Mouse (Mus musculus): Measurements from ENCODE around the gene Lefty1. TPM values are rescaled to one million over a fixed set of nuclear protein-coding genes. Genes with fewer than 3 reads are reported as not detected.

The Lefty1 gene
- polyA plus RNA-seq, 2 experiments, result 4.9 to 9.5 TPM

GRCm38 (mm10) chr1:180901107-180901506 is 33.7 kb upstream of the Lefty1 start:
- Histone ChIP-seq H3K9me3 (ENCODE audit: control insufficient read depth, low read length) (no peaks in the 10 kb centered on the region), H3K27me3 (ENCODE audit: control insufficient read depth, insufficient read depth, low read length) (no peaks in the 10 kb centered on the region), H3K4me1 (replicated peaks; ENCODE audit: control insufficient read depth in 2 of 2, insufficient read depth in 2 of 2, low read length in 1 of 2) (peaks cover 29 to 30% of the 10 kb centered on the region in 2 experiments), H3K4me3 (ENCODE audit: insufficient read depth in 1 of 2, low read depth in 2 of 2, low read length in 2 of 2) (no peak overlapping the region), H3K9ac (replicated peaks) (no peak overlapping the region), H3K36me3 (replicated peaks; ENCODE audit: control insufficient read depth, insufficient read depth, low read depth) (peaks cover 6% of the 10 kb centered on the region), H3K27ac (no peak overlapping the region), H3K4me2 (ENCODE audit: low read depth) (no peak overlapping the region)
- DNase-seq (ENCODE audit: low read depth in 3 of 3, low spot score in 3 of 3) (peak; percentile 62 to 67 (median 64)), ATAC-seq (ENCODE audit: insufficient read depth) (no peak)
- under 1% methylated on average over 4 of the region's 4 CpGs for WGBS (ENCODE audit: insufficient replicate concordance)
- no peak for TF ChIP-seq EP300 (IDR thresholded peaks at IDR 0.05; ENCODE audit: low read depth)
- peak; percentile 77 for TF ChIP-seq CTCF (IDR thresholded peaks at IDR 0.05; ENCODE audit: low read depth)

GRCm38 (mm10) chr1:180902915-180903314 is 31.9 kb upstream of the Lefty1 start:
- ATAC-seq (ENCODE audit: insufficient read depth) (peak; percentile 91), DNase-seq (ENCODE audit: low read depth in 3 of 3, low spot score in 3 of 3) (peak; percentile 96 to 98 (median 97))
- TF ChIP-seq CTCF (IDR thresholded peaks at IDR 0.05; ENCODE audit: low read depth) (no peak), EP300 (IDR thresholded peaks at IDR 0.05; ENCODE audit: low read depth) (peak; percentile 98)
- Histone ChIP-seq H3K9ac (replicated peaks) (peak overlapping the region; percentile 45; the same call in 1 of the 2 replicates), H3K4me3 (ENCODE audit: insufficient read depth in 1 of 2, low read depth in 2 of 2, low read length in 2 of 2) (peak overlapping the region in 1 of 2 experiments; percentile 94; a peak in 2 of 4 replicates), H3K4me2 (ENCODE audit: low read depth) (peak overlapping the region; percentile 99), H3K36me3 (replicated peaks; ENCODE audit: control insufficient read depth, insufficient read depth, low read depth) (peaks cover 24% of the 10 kb centered on the region), H3K4me1 (replicated peaks; ENCODE audit: control insufficient read depth in 2 of 2, insufficient read depth in 2 of 2, low read length in 1 of 2) (peaks cover 36 to 39% of the 10 kb centered on the region in 2 experiments), H3K9me3 (ENCODE audit: control insufficient read depth, low read length) (no peaks in the 10 kb centered on the region), H3K27me3 (ENCODE audit: control insufficient read depth, insufficient read depth, low read length) (no peaks in the 10 kb centered on the region), H3K27ac (peak overlapping the region; percentile 99)
- WGBS (ENCODE audit: insufficient replicate concordance), result 7% methylated on average over 5 of the region's 5 CpGs

GRCm38 (mm10) chr1:180903666-180904038 is 31.2 kb upstream of the Lefty1 start:
- peak overlapping the region; percentile 99 for H3K4me2 ChIP-seq (ENCODE audit: low read depth)
- ATAC-seq (ENCODE audit: insufficient read depth) (no peak), DNase-seq (ENCODE audit: low read depth in 3 of 3, low spot score in 3 of 3) (no peak)
- TF ChIP-seq CTCF (IDR thresholded peaks at IDR 0.05; ENCODE audit: low read depth) (no peak), EP300 (IDR thresholded peaks at IDR 0.05; ENCODE audit: low read depth) (no peak)
- peak overlapping the region; percentile 99 for H3K27ac ChIP-seq
- peaks cover 32% of the 10 kb centered on the region for H3K36me3 ChIP-seq (replicated peaks; ENCODE audit: control insufficient read depth, insufficient read depth, low read depth)
- H3K9ac ChIP-seq (replicated peaks), result peak overlapping the region; percentile 79
- peak overlapping the region; percentile 69 to 94 for H3K4me3 ChIP-seq (ENCODE audit: insufficient read depth in 1 of 2, low read depth in 2 of 2, low read length in 2 of 2)
- H3K4me1 ChIP-seq (replicated peaks; ENCODE audit: control insufficient read depth in 2 of 2, insufficient read depth in 2 of 2, low read length in 1 of 2), result peaks cover 36 to 39% of the 10 kb centered on the region in 2 experiments
- H3K9me3 ChIP-seq (ENCODE audit: control insufficient read depth, low read length), result no peaks in the 10 kb centered on the region
- 16% methylated on average over 10 of the region's 10 CpGs for WGBS (ENCODE audit: insufficient replicate concordance)
- no peaks in the 10 kb centered on the region for H3K27me3 ChIP-seq (ENCODE audit: control insufficient read depth, insufficient read depth, low read length)

GRCm38 (mm10) chr1:180904039-180904814 is 30.6 kb upstream of the Lefty1 start, which contains the start of gene Pycr2:
Gene Pycr2, plus strand, starts transcription at chr1:180904293.
- H3K27ac ChIP-seq, result peak within 1 kb of the TSS; percentile 99
- WGBS (ENCODE audit: insufficient replicate concordance), result under 1% methylated on average over 52 of the region's 52 CpGs
- H3K9me3 ChIP-seq (ENCODE audit: control insufficient read depth, low read length), result no peaks in the 10 kb centered on the region
- H3K4me1 ChIP-seq (replicated peaks; ENCODE audit: control insufficient read depth in 2 of 2, insufficient read depth in 2 of 2, low read length in 1 of 2), result peaks cover 36 to 39% of the 10 kb centered on the region in 2 experiments
- peak; percentile 77 for ATAC-seq (ENCODE audit: insufficient read depth)
- H3K9ac ChIP-seq (replicated peaks), result peak within 1 kb of the TSS; percentile 93
- H3K27me3 ChIP-seq (ENCODE audit: control insufficient read depth, insufficient read depth, low read length), result no peaks in the 10 kb centered on the region
- H3K4me3 ChIP-seq (ENCODE audit: insufficient read depth in 1 of 2, low read depth in 2 of 2, low read length in 2 of 2), result peak within 1 kb of the TSS; percentile 94 to 97
- peak; percentile 91 to 93 (median 93) for DNase-seq (ENCODE audit: low read depth in 3 of 3, low spot score in 3 of 3)
- TF ChIP-seq EP300 (IDR thresholded peaks at IDR 0.05; ENCODE audit: low read depth), result no peak
- TF ChIP-seq CTCF (IDR thresholded peaks at IDR 0.05; ENCODE audit: low read depth), result no peak
- H3K36me3 ChIP-seq (replicated peaks; ENCODE audit: control insufficient read depth, insufficient read depth, low read depth), result peaks cover 37% of the 10 kb centered on the region
- peak within 1 kb of the TSS; percentile 99 for H3K4me2 ChIP-seq (ENCODE audit: low read depth)

GRCm38 (mm10) chr1:180904815-180905080 is 30.1 kb upstream of the Lefty1 start:
- peak overlapping the region; percentile 99 for H3K4me2 ChIP-seq (ENCODE audit: low read depth)
- peak overlapping the region; percentile 94 to 97 for H3K4me3 ChIP-seq (ENCODE audit: insufficient read depth in 1 of 2, low read depth in 2 of 2, low read length in 2 of 2)
- no peaks in the 10 kb centered on the region for H3K9me3 ChIP-seq (ENCODE audit: control insufficient read depth, low read length)
- no peak for TF ChIP-seq EP300 (IDR thresholded peaks at IDR 0.05; ENCODE audit: low read depth)
- no peak for TF ChIP-seq CTCF (IDR thresholded peaks at IDR 0.05; ENCODE audit: low read depth)
- peak overlapping the region; percentile 93 for H3K9ac ChIP-seq (replicated peaks)
- H3K27ac ChIP-seq, result peak overlapping the region; percentile 80
- under 1% methylated on average over 5 of the region's 5 CpGs for WGBS (ENCODE audit: insufficient replicate concordance)
- H3K36me3 ChIP-seq (replicated peaks; ENCODE audit: control insufficient read depth, insufficient read depth, low read depth), result peaks cover 37% of the 10 kb centered on the region
- no peaks in the 10 kb centered on the region for H3K27me3 ChIP-seq (ENCODE audit: control insufficient read depth, insufficient read depth, low read length)
- ATAC-seq (ENCODE audit: insufficient read depth) (no peak), DNase-seq (ENCODE audit: low read depth in 3 of 3, low spot score in 3 of 3) (no peak)
- H3K4me1 ChIP-seq (replicated peaks; ENCODE audit: control insufficient read depth in 2 of 2, insufficient read depth in 2 of 2, low read length in 1 of 2), result peaks cover 36 to 39% of the 10 kb centered on the region in 2 experiments

Data from liver, embryonic 14.5 days (tissue).